Comparison of ENCODE assay signal across 16 mouse cellular contexts in the genomic region with DNA sequence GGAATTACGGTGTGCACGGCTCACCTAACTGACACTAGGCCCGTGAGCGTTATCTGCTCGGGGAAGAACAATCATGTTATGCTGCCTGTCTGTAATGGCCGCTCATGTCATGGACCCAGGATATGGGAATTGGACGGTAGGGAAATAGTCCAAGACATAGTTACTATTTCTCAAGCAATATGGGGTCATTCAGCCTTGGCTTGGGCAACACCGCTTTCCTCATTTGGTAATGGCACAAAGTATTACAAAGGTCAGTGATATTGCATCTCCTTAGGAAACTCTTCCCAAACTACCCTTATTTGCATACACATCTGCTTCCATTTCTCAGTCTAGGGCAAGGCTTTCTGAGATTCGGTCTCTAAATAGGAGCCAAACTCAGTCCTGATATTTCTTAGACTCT.
"Had no signal": no experiment of that assay in that cellular context is flagged by ENCODE, and none has a peak within 500 bp of the region (broad histone marks: within the 10 kb centered on the region; RNA-seq: fewer than 3 reads in every experiment).

No protein-coding gene starts in this region.

- H3K9ac ChIP-seq: liver, embryonic 15.5 days; midbrain, embryonic 12.5 days; neural tube, embryonic 13.5 days; stomach, embryonic 15.5 days had no signal

- H3K4me3 ChIP-seq: left cerebral cortex, adult 2 months; limb, embryonic 10.5 days; liver, embryonic 15.5 days; megakaryocyte, embryonic 14.5 days; midbrain, embryonic 12.5 days; neural tube, embryonic 13.5 days; stomach, embryonic 15.5 days had no signal

- H3K36me3 ChIP-seq: stomach, embryonic 15.5 days had no signal

- H3K27me3 ChIP-seq: liver, embryonic 15.5 days; neural tube, embryonic 13.5 days; stomach, embryonic 15.5 days had no signal

- H3K27ac ChIP-seq: left cerebral cortex, adult 2 months; limb, embryonic 10.5 days; liver, embryonic 15.5 days; midbrain, embryonic 12.5 days; neural tube, embryonic 13.5 days; stomach, embryonic 15.5 days had no signal

- H3K4me2 ChIP-seq: liver, embryonic 11.5 days; liver, embryonic 15.5 days; midbrain, embryonic 12.5 days; neural tube, embryonic 13.5 days; stomach, embryonic 15.5 days had no signal

- H3K9me3 ChIP-seq: limb, embryonic 10.5 days; liver, embryonic 15.5 days; megakaryocyte, embryonic 14.5 days; midbrain, embryonic 12.5 days; neural tube, embryonic 13.5 days; stomach, embryonic 15.5 days had no signal

- ATAC-seq: midbrain, embryonic 16.5 days had no signal

- DNase-seq: kidney, postnatal 10 days; lung, adult 2 months; lung, postnatal 10 days; retina, postnatal 1 day; right cerebral cortex, postnatal 4 days; thymus, adult 2 months; thymus, postnatal 25 days had no signal
